1 mouse cellular context compared by ENCODE assay signal in the genomic region with DNA sequence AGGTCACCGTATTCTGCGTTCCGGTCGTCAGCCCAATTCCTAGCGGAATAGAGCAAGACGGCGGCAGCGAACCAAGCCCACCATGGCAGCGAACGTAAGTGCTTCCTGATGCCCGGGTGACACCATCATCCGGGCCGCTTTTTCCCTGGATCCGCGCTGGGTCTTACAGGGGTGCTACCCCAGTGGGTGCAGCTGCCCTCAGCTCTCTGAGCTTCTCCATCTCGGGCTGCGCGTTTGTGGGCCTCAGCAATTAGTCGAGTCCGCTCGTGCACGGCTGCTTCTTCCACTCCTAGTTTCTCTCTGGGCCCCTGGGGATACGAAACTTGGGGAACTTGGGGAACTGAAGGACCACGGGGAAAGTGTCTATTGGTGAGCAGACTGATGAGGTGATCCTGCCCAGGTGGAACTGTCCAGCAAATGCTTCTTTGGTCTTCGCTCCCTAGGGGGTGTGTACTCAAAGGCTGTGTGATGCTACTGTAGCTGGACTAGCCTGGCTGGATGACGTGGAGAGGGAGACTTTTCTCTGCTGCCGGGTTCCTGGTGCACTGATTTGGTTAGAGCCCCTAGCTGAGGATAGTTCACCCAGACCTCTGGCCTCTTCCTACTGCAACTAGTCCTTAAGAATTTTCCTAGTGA.
TF ChIP-seq lines count a peak whose summit lies in the region.

No protein-coding gene starts in this region.

TF ChIP-seq in MEL, 35 proteins besides CTCF, POLR2A, EP300 and RAD21:
- TF ChIP-seq RCOR1 (IDR thresholded peaks at IDR 0.05; ENCODE audit: low read depth, low read length) (no peak), POLR2AphosphoS5 (IDR thresholded peaks at IDR 0.05; ENCODE audit: borderline replicate concordance, low read depth, low read length) (no peak), ELF1 (IDR thresholded peaks at IDR 0.05; ENCODE audit: low read depth, low read length) (no peak), GATA1 (IDR thresholded peaks at IDR 0.05; ENCODE audit: low read depth, low read length) (no peak), MEF2A (IDR thresholded peaks at IDR 0.05; ENCODE audit: extremely low read depth, insufficient replicate concordance, low read depth, low read length, poor library complexity, severe bottlenecking) (no peak), UBTF (IDR thresholded peaks at IDR 0.05; ENCODE audit: borderline replicate concordance, insufficient read depth, low read depth, low read length) (no peak), USF2 (IDR thresholded peaks at IDR 0.05; ENCODE audit: borderline replicate concordance in 1 of 2, insufficient read depth in 1 of 2, low read depth in 1 of 2, low read length in 2 of 2) (no peak), CHD1 (IDR thresholded peaks at IDR 0.05; ENCODE audit: low read depth, low read length) (no peak), TAL1 (IDR thresholded peaks at IDR 0.05; ENCODE audit: low read length) (no peak), TBP (IDR thresholded peaks at IDR 0.05; ENCODE audit: low read depth, low read length) (no peak), ZMIZ1 (IDR thresholded peaks at IDR 0.05; ENCODE audit: low read depth, low read length) (no peak)
